Mouse (Mus musculus): ENCODE measurements at regions not wholly inside any gene's neighbourhood (a gene's known extent, or its start where the extent isn't known, plus 50 kb on each side); places are given as distances from the start of the nearest gene placed in this dataset.

DNA sequence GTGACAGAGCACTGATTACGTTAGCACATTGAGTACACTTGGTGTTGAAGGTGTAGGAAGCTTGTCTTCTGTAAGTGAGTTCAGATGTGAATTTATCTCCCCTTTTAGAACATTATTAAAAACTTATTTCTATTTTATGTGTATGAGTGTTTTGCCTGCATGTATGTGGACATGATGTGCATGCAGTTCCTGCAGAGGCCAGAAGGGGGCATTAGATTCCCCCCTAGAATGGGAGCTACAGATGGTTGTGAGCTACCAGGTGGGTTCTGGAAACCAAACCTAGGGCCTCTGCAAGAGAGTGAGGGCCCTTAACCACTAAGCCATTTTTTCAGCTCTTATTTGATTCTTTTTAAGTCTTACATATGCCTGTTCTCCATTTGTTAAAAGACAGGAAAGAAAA, 160.0 kb upstream of the Gjb5 start:
- no peak for DNase-seq (ENCODE audit: low spot score)

DNA sequence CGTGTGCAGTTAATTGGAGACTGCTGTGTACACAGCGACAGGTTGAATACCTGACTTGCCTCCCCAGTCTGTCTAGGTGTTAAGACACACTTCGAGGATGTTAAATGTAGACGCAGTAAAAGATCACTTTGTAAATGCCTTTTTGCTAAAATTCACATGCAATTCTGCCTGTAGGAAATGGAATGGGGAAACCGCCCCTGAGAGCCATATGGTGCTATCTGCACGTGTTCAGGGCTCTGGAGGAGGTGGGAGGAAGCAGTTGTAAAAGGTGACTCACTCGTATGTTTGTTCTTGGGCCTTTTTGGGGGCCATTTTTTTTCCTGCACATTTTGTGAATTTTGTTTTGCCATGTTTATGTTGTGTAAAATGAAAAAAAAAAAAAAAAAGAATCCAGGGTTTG, 159.6 kb upstream of the Gjb5 start:
- DNase-seq (ENCODE audit: low spot score) = no peak

DNA sequence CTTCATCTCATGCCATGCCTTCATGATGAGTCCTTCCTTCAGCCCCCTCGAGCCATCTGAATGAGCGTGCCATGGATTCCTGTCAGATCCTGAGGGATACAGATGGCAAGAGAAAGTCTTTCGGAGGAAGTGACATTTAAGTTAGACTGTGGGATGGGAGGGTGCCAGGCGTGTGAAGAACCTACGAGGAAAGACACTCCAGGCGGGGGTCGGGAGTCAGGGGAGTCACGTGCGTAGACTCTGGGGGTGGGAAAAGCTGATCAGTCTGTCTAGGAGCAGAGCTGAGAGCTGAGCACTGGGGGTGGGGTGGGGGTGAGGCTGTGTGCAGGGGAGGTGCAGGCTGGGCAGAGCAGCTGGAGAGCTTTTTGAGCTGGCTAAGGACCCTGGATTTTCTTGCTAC, 152.0 kb upstream of the Gjb5 start:
- DNase-seq (ENCODE audit: low spot score) = no peak

DNA sequence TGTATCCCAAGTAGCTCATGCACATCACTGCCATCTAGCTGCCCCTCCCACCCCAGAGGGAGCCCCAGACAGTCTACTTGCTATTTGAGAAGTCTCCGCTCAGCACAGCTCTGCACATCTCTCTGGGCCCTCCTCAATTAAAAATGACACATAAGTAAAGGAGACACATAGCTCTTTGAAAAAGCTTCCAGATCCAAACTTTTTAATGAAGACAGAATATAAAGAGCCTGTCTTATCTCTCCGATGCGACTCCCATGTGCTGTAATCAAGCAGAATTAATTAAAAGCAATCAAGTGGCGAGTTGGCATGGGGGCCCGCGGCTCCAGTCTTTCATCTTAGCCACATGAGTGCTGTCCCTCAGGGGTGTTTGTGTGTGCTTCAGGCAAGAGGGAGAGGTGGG, 144.6 kb upstream of the Gjb5 start:
- DNase-seq (ENCODE audit: low spot score) = no peak

DNA sequence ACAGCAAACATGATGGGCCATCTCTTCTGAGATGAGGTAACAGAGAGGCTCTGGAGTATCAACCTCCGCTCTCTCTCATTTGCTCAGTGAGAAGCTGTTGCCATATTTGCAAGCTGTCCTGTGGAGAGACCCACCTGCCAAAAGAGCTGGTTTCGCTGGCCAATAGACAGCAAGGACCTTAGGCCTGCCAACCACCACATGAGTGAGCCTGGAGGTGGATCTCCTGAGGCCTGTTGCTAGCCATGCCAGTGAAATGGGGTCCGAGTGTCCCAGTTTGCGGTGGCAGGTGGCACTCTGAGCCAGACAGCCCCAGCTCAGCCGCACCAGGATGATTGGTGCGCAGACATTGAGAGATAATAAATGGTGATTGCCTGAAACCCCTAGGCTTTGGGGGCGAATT, 143.9 kb upstream of the Gjb5 start:
- no peak for DNase-seq (ENCODE audit: low spot score)

DNA sequence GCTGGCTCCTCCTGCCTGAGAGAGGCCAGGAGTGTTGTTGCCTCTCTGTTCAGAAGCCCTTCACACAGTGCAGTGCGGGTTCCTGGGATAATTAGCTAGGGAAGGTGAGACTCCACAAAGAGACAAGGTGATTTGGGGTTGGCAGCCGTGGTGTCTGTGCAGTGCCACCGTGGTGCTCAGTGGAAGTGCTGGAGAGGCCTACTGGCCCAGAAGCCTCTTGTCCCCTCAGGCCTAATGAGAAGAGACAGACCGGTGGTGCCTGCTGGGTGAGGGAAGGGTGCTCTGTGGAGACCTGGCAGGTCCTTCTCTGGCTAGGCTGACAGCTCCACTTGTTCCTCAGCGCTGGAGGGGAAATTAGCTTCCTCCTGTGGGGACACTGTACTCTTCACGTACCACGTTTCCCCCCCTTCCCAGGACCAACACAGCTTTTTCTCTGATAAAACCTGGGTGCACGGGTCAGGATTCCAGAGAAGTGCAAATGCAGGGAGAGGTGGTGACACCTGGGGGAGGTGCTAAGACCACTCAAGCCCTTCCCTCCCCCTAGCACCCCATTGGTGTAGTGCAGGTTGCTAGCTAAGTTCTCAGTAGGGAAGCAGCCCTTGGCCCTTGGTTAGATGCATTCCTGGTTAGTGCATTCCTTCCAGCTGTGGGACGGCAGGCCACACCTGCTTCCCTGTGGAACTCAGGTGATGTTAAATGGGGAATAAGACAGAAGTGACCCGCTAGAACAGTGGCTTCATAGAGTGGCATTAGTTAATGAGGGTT, 129.2 kb upstream of the Gjb5 start:
- no peak for DNase-seq (ENCODE audit: low spot score)

DNA sequence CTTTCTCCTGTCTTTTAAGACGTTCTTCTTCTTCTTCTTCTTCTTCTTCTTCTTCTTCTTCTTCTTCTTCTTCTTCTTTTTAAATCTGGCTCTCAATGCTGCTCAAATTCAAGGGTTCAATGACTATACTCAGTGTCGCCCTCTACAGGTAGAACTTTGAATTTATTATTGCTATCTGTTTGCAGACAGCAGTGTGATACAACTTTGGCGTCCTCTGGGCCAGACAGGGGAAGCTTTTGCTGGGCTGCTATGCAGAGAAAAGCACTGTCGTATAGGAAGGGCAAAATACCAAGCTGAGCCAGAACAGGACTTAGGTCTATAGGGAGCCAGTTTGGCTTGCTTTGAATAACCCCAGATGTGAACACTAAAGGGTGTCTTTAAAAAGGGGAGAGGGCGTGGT, 127.3 kb upstream of the Gjb5 start:
- DNase-seq (ENCODE audit: low spot score) = no peak

DNA sequence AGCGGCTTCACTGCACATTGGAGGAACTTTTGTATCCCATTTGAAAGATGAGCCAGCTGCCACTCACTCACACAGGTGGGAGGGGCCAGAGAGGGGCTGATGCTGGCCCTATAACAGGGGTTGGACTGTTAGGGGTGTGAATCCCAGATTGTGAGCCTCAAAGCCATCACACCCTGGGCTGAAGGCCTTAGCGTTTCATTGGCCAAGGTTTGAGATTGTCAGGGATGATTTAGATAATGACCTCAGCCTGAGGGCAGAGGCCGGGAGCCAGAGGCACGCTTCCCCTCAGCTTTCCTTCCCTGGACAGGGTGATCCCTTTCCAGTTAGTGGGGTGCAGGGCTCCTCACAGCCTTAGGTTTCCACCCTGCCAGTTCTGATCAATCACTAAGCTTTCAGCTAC, 124.5 kb upstream of the Gjb5 start:
- DNase-seq (ENCODE audit: low spot score) = no peak

DNA sequence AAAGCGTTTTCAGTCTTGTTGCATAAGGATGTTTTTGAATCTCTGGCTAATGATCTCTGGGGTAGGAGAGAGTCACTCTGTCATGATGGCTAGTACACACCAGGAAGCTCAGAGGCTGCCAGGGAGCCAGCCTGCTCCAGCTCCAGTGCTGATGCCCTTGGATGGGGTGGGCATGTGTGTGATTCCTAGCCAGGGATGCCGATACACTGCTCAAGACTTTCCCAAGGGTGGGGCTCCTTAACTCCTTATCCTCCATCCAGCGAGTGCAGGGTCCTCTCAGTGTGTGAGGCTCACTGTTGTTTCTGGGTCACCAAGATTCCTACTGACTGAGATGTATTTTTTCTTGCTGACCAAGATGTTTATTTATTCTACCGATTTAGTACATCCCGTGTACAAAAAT, 122.4 kb upstream of the Gjb5 start:
- DNase-seq (ENCODE audit: low spot score) = no peak

DNA sequence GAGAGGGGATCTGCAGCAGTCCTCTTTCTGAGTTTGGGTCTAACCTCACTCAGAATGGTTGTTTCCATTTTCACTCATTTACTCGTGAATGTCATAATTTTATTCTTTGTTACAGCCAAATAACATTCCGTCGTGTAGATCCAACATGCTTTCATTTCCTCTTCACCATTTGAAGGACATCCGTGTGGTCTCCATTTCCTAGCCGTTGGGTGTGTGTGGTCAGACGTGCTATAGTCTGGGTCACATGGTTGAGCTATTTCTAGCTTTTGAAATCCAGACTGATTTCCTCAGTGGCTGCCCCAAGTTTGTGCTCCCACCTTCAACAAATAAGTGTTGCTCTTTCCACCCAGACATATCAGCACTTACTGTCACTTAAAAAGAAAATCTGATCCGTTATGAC, 111.9 kb upstream of the Gjb5 start:
- no peak for DNase-seq (ENCODE audit: low spot score)

DNA sequence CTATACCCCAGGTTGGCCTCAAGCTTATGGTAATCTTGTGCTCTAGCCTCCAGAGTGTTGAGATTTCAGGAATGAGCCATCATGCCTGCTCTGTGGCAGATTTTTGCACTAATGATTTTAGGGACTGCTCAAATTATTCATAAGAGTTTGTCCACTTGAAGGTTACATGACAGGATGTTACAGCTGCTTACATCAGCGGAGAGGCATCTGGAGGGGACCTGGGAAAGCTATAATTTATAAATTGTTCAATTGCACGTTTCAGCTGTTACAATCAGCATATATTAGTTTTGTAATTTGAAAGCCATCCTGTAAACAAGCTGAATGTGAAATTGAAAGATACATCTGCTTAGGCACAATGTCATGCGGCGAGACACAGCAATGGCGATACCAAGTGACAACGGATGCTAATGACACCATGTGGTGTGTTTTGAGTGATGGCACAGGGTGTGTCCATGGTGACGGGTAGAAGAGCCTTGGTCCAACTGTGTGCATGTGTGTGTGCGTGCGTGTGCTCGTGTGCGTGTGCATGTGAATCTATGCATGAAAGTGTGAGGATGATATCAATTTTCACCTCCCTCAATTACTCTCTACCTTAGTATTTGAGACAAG, 96.6 kb upstream of the Gjb5 start:
- no peak for DNase-seq (ENCODE audit: low spot score)

DNA sequence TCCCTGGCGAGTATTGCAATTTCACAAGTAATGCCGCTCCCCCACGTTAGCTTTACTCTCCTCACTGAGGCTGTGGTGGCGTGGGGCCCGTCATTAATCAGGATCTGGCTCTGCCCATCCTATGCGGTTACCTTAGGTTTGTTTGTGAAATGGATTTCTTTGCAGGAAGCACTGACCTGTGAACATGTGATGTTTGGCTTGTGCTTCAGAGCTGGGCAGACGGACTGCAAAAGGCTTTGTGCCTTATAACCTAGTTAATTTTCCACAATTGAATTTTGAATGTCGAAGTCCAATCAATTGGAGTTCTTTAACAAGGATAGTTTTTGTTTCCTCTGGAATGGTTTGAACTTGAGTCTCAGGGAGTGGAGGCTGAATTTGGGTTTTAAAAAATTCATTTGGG, 94.1 kb upstream of the Gjb5 start:
- no peak for DNase-seq (ENCODE audit: low spot score)

DNA sequence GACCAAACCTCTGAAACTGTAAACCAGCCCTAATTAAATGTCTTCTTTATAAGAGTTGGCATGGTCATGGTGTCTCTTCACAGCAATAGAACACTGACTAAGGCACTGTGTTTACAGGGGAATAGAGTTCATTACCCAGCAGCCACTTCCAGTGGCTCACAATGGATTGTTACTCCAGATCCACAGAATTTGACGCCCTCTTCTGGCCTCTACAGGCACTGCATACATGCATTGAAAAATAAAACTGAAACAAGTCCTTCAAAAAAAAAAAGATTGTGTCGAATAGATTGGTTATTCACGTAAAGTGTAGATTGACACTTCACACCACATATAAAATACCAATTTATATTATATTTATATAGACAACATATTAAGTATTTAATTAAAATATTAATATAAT, 87.3 kb upstream of the Gjb5 start:
- no peak for DNase-seq (ENCODE audit: low spot score)

DNA sequence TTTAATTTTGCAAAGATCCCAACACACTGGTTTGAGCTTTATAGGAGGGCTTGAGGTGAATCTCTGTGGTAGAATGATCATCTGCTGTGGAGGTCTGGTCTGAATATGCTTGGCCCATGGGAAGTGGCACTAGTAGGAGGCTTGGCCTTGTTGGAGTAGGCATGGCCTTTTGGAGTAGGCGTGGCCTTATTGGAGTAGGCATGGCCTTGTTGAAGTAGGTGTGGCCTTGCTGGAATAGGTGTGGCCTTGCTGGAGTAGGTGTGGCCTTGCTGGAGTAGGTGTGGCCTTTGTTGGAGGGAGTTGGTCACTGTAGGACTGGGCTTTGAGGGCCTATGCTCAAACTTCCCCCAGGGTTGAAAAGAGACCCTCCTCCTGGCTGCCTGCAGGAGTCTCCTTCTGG, 86.1 kb upstream of the Gjb5 start:
- no peak for DNase-seq (ENCODE audit: low spot score)

DNA sequence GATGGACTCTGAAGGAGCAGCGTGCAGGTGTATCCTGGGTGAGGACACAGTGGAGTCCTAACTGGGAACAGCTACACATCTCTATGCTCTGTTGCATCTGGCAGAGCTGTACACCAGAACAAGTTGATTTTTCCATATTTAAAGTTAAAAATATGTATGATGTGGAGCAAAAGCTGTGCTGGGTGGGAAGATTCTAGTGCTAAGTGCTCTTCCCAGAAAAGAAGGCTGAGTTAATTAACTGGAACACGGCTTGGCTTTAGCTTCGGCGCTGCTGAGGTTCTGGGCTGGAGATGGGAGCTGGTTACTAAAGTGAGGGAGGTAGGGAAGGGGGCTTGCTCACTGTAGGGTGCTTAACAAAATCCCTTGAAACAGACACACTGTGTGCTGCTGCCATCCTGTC, 84.0 kb upstream of the Gjb5 start:
- no peak for DNase-seq (ENCODE audit: low spot score)

DNA sequence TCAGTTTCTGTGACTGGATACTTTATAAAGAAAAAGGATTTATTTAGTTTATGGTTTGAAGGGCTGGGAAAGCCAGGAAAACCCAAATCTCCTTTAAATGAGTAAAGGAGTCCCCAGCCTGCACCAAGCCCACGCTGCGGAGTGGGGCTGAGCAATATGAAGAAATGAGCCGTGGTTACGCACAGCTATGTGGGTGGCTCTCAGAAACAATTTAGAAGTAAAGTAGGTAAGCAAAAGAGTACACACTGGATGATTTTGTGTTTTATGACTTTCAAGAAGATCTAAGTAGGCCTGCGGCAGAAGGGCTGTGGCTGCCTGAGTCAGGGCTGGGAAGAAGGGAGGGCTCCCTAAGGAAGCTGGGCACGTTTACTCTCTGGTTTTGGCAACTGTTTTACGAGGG, 82.6 kb upstream of the Gjb5 start:
- DNase-seq (ENCODE audit: low spot score) = no peak

DNA sequence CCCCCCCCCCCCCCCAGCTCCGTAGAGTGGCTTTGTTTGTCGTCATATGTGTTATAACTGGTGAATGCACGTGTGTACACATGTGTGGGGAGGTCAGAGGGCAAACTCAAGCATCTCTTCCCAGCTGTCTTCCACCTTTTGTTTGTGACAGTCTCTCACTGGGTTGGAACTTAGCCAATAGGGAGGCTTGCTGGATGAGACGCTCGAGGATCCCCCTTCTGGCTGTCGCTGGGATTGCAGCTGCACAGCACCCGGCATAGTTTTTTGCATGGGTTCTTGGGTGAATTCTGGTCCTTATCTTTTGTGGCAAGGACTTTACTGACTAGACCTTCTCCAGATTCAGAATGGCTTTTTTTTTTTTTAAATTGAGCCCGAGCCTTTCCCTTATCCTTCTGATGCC, 77.1 kb upstream of the Gjb5 start:
- peak; percentile 56 for DNase-seq (ENCODE audit: low spot score)

DNA sequence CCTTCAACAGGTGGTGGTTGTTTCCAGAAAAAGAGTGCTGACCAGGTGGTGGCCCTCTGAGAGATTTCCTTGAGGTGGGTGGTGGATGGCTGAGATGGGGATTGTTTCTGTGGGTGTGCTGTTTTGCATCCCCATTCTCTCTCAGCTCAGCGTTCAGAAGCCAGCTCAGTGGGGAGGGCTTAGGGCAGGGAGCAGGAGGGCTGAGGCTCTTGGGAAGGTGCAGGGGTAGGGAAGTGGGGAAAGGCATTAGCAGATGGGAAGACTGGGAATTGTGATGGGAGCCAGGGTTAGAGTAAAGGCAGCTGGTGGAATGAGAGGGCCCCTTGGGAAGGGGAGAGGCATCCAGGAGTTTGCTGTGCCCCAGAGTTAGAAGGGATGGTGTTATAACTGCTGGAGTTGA, 72.3 kb upstream of the Gjb5 start:
- DNase-seq (ENCODE audit: low spot score) = no peak

DNA sequence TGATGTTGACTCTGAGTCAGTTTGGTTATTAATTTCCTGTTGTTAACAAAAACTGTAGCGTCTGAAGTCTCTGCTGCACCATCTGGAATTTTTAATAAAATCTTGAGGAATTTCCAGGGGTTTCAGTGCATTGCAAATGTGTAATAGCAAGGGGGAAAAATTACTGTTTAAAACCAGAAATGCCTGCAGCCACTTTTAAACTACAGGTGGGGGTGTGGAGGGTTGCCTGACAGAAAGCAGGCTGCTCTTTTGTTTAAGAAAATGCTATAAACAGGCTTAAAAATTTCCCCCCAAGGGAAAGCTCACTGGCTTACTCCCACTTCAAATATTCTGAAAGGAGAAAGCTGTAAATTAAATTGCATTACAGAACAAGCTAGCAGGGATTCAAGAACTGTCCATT, 71.8 kb upstream of the Gjb5 start:
- DNase-seq (ENCODE audit: low spot score) = no peak

DNA sequence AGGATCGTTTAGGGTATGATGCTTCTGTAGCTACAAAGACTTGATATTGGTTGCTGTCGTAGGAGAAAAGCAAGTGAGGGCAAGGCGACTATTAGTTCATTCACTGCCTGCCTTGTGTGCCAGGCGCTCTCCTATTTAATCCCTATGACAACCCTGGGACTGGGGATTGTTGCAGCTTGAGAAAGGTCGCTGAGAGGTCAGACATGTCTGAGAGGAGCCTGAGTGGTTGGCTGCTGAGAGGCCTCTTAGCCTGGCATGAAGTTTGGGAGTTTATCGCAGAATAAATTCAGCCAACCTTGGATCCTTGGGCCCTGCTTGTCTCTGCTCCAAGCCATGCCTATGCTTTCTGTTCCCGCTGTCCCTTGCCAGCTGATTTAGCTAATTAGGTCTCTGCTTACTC, 65.9 kb upstream of the Gjb5 start:
- DNase-seq (ENCODE audit: low spot score) = no peak

DNA sequence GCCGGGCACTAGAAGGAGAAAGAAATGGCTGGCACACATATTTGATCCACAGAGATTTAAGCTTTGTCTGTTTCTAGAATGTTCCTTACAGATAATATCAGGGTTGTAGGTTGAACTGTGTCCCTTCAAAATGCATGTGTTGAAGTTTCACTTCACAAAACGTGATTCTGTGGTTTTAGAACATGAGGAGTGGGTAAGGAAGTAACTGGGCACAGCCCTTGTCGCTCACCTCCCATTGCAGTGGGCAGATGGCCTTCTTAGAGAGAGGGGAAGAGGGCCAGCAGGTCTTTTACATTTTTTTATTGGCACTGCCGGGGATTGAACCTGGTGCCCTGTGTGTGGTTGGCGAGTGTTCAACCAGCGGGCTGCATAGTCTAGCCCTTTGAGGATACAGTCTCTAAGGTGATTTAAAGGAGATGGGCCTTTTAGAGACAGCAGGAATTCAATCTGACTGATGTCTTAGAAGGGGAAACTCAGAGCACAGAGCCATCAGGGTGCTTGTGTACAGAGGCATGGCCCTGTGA, 64.0 kb upstream of the Gjb5 start:
- DNase-seq (ENCODE audit: low spot score) = no peak

DNA sequence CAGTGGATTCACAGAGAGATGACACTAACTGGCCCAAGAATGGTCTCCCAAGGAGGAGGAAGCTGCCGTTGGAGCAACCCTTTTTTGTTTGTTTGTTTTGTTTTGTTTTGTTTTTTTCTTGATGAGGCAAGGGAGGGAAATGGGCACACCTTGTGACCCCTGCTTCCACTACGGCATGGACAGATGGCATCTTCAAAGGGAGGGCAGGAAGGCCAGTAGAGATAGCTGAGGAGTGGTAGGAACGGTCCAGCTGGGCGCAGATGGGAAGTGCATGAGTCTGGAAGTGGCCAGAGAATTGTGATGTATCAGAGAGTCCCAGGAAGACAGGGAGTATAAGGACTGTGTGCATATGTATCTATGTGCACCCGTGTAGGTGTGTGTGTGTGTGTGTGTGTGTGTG, 63.1 kb upstream of the Gjb5 start:
- DNase-seq (ENCODE audit: low spot score) = no peak

DNA sequence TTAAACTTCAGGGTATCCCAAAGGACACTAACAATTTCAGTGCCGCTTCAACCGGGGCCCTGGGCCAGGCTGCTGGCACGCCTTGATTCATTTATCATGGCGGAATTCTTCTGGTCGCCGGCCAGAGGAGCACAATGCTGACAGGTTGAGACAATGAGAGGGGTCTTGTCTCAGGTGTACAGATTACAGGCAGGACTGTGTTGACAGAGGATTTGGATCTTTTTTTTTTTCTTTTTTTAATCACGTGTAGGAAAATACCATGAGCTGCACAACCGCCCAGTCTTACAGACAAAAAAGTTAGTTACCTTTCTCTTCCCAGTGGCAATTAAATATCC, 61.8 kb upstream of the Gjb5 start:
- DNase-seq (ENCODE audit: low spot score) = no peak

DNA sequence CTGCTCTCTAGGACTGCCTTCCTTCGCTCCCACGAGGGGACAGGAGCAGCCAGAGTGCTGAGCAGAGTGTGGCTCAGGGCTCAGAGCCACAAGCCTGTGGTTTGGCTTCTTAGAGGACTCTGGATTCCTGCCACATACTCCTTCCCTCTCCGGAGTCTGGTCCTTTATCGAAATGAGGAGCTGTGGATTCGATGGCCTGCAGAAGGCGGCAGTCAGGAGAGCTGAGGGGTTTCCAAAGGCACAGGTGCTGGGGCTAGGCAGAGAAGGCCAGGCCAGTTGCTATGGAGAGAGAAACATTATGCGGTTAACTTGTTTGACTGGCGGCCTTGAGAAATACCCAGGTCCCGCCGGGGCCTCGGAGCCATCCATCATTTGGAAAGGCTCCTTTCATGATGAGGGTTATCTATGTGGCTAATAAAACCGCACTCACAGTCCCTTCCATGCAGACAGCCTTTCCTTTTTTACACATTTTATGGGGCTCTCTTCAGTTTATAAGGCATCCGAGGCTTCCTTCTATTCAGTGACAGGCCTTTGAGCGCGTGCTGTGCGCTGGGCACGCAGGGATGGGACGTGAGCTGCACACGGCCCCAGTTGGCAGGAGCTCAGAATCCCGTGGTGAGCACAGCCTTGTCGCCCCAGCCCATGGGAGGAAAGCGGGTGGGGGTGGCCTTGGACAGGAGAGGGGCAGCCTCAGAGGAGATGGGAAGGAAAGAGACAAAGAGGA, 61.2 kb upstream of the Gjb5 start:
- no peak for DNase-seq (ENCODE audit: low spot score)

All from urinary bladder, postnatal 25 days (tissue).